Mouse (Mus musculus) cerebellum, adult 2 months (tissue): ENCODE results near the gene Fyb. TPM values are rescaled to one million over a fixed set of nuclear protein-coding genes. Genes with fewer than 3 reads are reported as not detected.

Source experiments
- DNase-seq, 2 experiments: peaks; one replicate each; pipeline ENCODE4 v3.0.0; 2021
- H3K27ac ChIP-seq: fragments of 200-500 bp; 2 replicates; pipeline ENCODE4 v1.5.1; 2012; ENCODE audit warnings: low read length, control low read depth, inconsistent platforms; ENCODE audit not compliant: insufficient read depth
- H3K27me3 ChIP-seq: fragments of 200-500 bp; 2 replicates; pipeline ENCODE4 v1.6.1; 2012; ENCODE audit warnings: inconsistent platforms, mild to moderate bottlenecking, low read length, moderate library complexity; ENCODE audit not compliant: control insufficient read depth, insufficient read depth
- H3K4me1 ChIP-seq: fragments of 200-500 bp; 2 replicates; pipeline ENCODE4 v1.6.1; 2011; ENCODE audit warnings: low read length; ENCODE audit not compliant: control insufficient read depth, insufficient read depth
- H3K4me3 ChIP-seq: fragments of 200-500 bp; replicated peaks from 2 replicates; pipeline ENCODE3; 2011; ENCODE audit warnings: mild to moderate bottlenecking, low read depth, low read length, control low read depth; ENCODE audit not compliant: insufficient read depth
- CTCF ChIP-seq: fragments of 200-500 bp; IDR thresholded peaks from 2 replicates; pipeline ENCODE4 v1.5.1; 2011; ENCODE audit warnings: low read depth, mild to moderate bottlenecking, control low read depth, low read length, moderate library complexity, borderline replicate concordance; ENCODE audit not compliant: insufficient read depth
- POLR2A ChIP-seq: fragments of 200-500 bp; IDR thresholded peaks from 2 replicates; pipeline ENCODE4 v1.6.1; 2011; ENCODE audit warnings: low read length, control low read depth, borderline replicate concordance; ENCODE audit not compliant: insufficient read depth
- WGBS: fragments of 180-500 bp; shearing (Covaris S2); methylation state at CpG from one replicate; pipeline ENCODE4 v1.1.7; 2018; 5-methylcytosine and 5-hydroxymethylcytosine counted together
- polyA plus RNA-seq: library from polyadenylated mRNA; depleted of rRNA; stranded (reverse); fragments of >200 nt; gene quantifications from 2 replicates; pipeline ENCODE4 v1.2.3, GENCODE M21; 2012

Gene Fyb
- polyA plus RNA-seq, 1 experiment = 2.3 TPM

- Histone ChIP-seq H3K4me3 (no peak overlapping the region), H3K27ac (no peak overlapping the region), H3K27me3 (no peaks in the 10 kb centered on the region), H3K4me1 (no peaks in the 10 kb centered on the region)
- WGBS = 54% methylated on average over 4 of the region's 4 CpGs
- DNase-seq = no peak
- TF ChIP-seq POLR2A (no peak), CTCF (no peak)
Measured at GRCm38 (mm10) chr15:6590846-6591451, 68.3 kb downstream of the Fyb start.

GRCm38 (mm10) chr15:6591527-6591926, 68.9 kb downstream of the Fyb start:
- H3K27me3 ChIP-seq = no peaks in the 10 kb centered on the region
- no peak overlapping the region for H3K4me3 ChIP-seq
- no peak for TF ChIP-seq CTCF
- no peak for TF ChIP-seq POLR2A
- no peak for DNase-seq
- no peak overlapping the region for H3K27ac ChIP-seq
- 38% methylated on average over 1 of the region's 1 CpGs for WGBS
- no peaks in the 10 kb centered on the region for H3K4me1 ChIP-seq

- DNase-seq = no peak
- no peak overlapping the region for H3K4me3 ChIP-seq
- TF ChIP-seq CTCF (no peak), POLR2A (no peak)
- H3K27me3 ChIP-seq = no peaks in the 10 kb centered on the region
- no peaks in the 10 kb centered on the region for H3K4me1 ChIP-seq
- no peak overlapping the region for H3K27ac ChIP-seq
- WGBS = 78% methylated on average over 5 of the region's 5 CpGs
Measured at GRCm38 (mm10) chr15:6592561-6593253, 70.1 kb downstream of the Fyb start.

GRCm38 (mm10) chr15:6593254-6593623, 70.6 kb downstream of the Fyb start:
- Histone ChIP-seq H3K4me3 (no peak overlapping the region), H3K27me3 (no peaks in the 10 kb centered on the region), H3K4me1 (no peaks in the 10 kb centered on the region), H3K27ac (no peak overlapping the region)
- 69% methylated on average over 1 of the region's 1 CpGs for whole genome bisulfite sequencing
- DNase-seq = no peak
- no peak for TF ChIP-seq POLR2A
- no peak for TF ChIP-seq CTCF

GRCm38 (mm10) chr15:6598626-6599025, 76.0 kb downstream of the Fyb start:
- no peak for DNase-seq
- Histone ChIP-seq H3K4me3 (no peak overlapping the region), H3K4me1 (no peaks in the 10 kb centered on the region), H3K27me3 (no peaks in the 10 kb centered on the region), H3K27ac (no peak overlapping the region)
- WGBS = 89% methylated on average over 3 of the region's 3 CpGs
- TF ChIP-seq POLR2A (no peak), CTCF (no peak)

GRCm38 (mm10) chr15:6600314-6600713, 77.7 kb downstream of the Fyb start:
- 61% methylated on average over 1 of the region's 1 CpGs for WGBS
- H3K4me3 ChIP-seq = no peak overlapping the region

GRCm38 (mm10) chr15:6601330-6601729, 78.7 kb downstream of the Fyb start:
- WGBS = 71% methylated on average over 6 of the region's 6 CpGs
- H3K4me1 ChIP-seq = no peaks in the 10 kb centered on the region
- no peak for TF ChIP-seq POLR2A
- TF ChIP-seq CTCF = no peak
- no peaks in the 10 kb centered on the region for H3K27me3 ChIP-seq
- no peak overlapping the region for H3K4me3 ChIP-seq
- no peak for DNase-seq
- H3K27ac ChIP-seq = no peak overlapping the region

More at GRCm38 (mm10) chr15:6600314-6600713, 77.7 kb downstream of the Fyb start:
- no peaks in the 10 kb centered on the region for H3K4me1 ChIP-seq
- no peak for TF ChIP-seq POLR2A
- TF ChIP-seq CTCF = no peak
- H3K27ac ChIP-seq = no peak overlapping the region
- DNase-seq = no peak
- no peaks in the 10 kb centered on the region for H3K27me3 ChIP-seq

GRCm38 (mm10) chr15:6602003-6602402, 79.3 kb downstream of the Fyb start:
- Histone ChIP-seq H3K4me3 (no peak overlapping the region), H3K27me3 (no peaks in the 10 kb centered on the region), H3K27ac (no peak overlapping the region), H3K4me1 (no peaks in the 10 kb centered on the region)
- no peak for TF ChIP-seq POLR2A
- TF ChIP-seq CTCF = no peak
- WGBS = 91% methylated on average over 4 of the region's 4 CpGs
- DNase-seq = no peak

GRCm38 (mm10) chr15:6610703-6611102, 88.0 kb downstream of the Fyb start:
- no peaks in the 10 kb centered on the region for H3K27me3 ChIP-seq
- no peak overlapping the region for H3K27ac ChIP-seq
- WGBS = 60% methylated on average over 5 of the region's 5 CpGs
- H3K4me1 ChIP-seq = no peaks in the 10 kb centered on the region
- H3K4me3 ChIP-seq = no peak overlapping the region
- DNase-seq = no peak
- TF ChIP-seq CTCF (no peak), POLR2A (no peak)
